Mouse (Mus musculus) liver, adult 2 months (tissue): ENCODE data around the gene Fbn1. TPM values are rescaled to one million over a fixed set of nuclear protein-coding genes. Genes with fewer than 3 reads are reported as not detected.

Experiments
- DNase-seq: peaks from one replicate; pipeline ENCODE4 v3.0.0-alpha.2; 2011; ENCODE audit warnings: low read depth, low spot score; ENCODE audit errors: extremely low read depth
- H3K27ac ChIP-seq: fragments of 200-500 bp; replicated peaks from 2 replicates; pipeline ENCODE4 v1.5.1; 2012; ENCODE audit warnings: low read depth, mild to moderate bottlenecking, control low read depth, inconsistent platforms, low read length; ENCODE audit not compliant: insufficient read depth
- H3K27me3 ChIP-seq: fragments of 200-500 bp; 2 replicates; pipeline ENCODE4 v1.6.1; 2012; ENCODE audit warnings: mild to moderate bottlenecking, moderate library complexity, low read length, inconsistent platforms; ENCODE audit not compliant: control insufficient read depth, insufficient read depth
- H3K36me3 ChIP-seq: fragments of 200-500 bp; 2 replicates; pipeline ENCODE4 v1.6.1; 2012; ENCODE audit warnings: low read length, inconsistent platforms; ENCODE audit not compliant: control insufficient read depth, insufficient read depth
- H3K4me1 ChIP-seq: fragments of 200-500 bp; 2 replicates; pipeline ENCODE4 v1.6.1; 2011; ENCODE audit warnings: low read length; ENCODE audit not compliant: control insufficient read depth, insufficient read depth
- H3K4me3 ChIP-seq: fragments of 200-500 bp; 2 replicates; pipeline ENCODE4 v1.5.1; 2011; ENCODE audit warnings: low read depth, mild to moderate bottlenecking, control low read depth, low read length, moderate library complexity; ENCODE audit not compliant: insufficient read depth
- H3K79me2 ChIP-seq: fragments of 200-500 bp; 2 replicates; pipeline ENCODE4 v1.6.1; 2012; ENCODE audit warnings: inconsistent platforms, mild to moderate bottlenecking, low read length, moderate library complexity; ENCODE audit not compliant: control insufficient read depth, insufficient read depth
- H3K9ac ChIP-seq: fragments of 200-500 bp; 2 replicates; pipeline ENCODE4 v1.6.1; 2012; ENCODE audit warnings: low read depth, mild to moderate bottlenecking, control low read depth, inconsistent platforms, low read length
- CTCF ChIP-seq: fragments of 200-500 bp; IDR thresholded peaks from 2 replicates; pipeline ENCODE4 v1.5.1; 2011; ENCODE audit warnings: low read depth, low read length, control low read depth
- POLR2A ChIP-seq: fragments of 200-500 bp; IDR thresholded peaks from 2 replicates; pipeline ENCODE4 v1.6.1; 2011; ENCODE audit warnings: low read length, control low read depth; ENCODE audit not compliant: insufficient read depth; ENCODE audit errors: extremely low read depth
- WGBS: fragments of 180-500 bp; shearing (Covaris S2); methylation state at CpG from one replicate; pipeline ENCODE4 v1.1.7; 2018; 5-methylcytosine and 5-hydroxymethylcytosine counted together
- polyA plus RNA-seq: library from polyadenylated mRNA; depleted of rRNA; stranded (reverse); fragments of >200 nt; gene quantifications from 2 replicates; pipeline ENCODE4 v1.2.3, GENCODE M21; 2012
- total RNA-seq: library from RNA; depleted of rRNA; stranded (reverse); fragments of >200 nt; gene quantifications from 2 replicates; pipeline ENCODE4 v1.2.3, GENCODE M21; 2014

Gene Fbn1
- total and polyA plus RNA-seq, 2 experiments: 0.84 to 2.6 TPM

- H3K36me3 ChIP-seq: no peaks in the 10 kb centered on the region
- DNase-seq: no peak
- WGBS: 67% methylated on average over 12 of the region's 12 CpGs
These were observed 7.7 kb upstream of the Fbn1 start for GRCm38 (mm10) chr2:125515291-125516057.

GRCm38 (mm10) chr2:125514391-125514790 is 6.6 kb upstream of the Fbn1 start:
- DNase-seq: no peak
- Histone ChIP-seq H3K9ac (no peak overlapping the region), H3K79me2 (no peaks in the 10 kb centered on the region), H3K4me3 (no peak overlapping the region), H3K27ac (no peak overlapping the region), H3K36me3 (no peaks in the 10 kb centered on the region), H3K4me1 (no peaks in the 10 kb centered on the region), H3K27me3 (no peaks in the 10 kb centered on the region)
- no peak for TF ChIP-seq POLR2A
- no peak for TF ChIP-seq CTCF
- 87% methylated on average over 3 of the region's 3 CpGs for WGBS

More at GRCm38 (mm10) chr2:125515291-125516057, 7.7 kb upstream of the Fbn1 start:
- H3K9ac ChIP-seq: no peak overlapping the region
- no peak overlapping the region for H3K27ac ChIP-seq
- H3K4me1 ChIP-seq: no peaks in the 10 kb centered on the region
- H3K79me2 ChIP-seq: no peaks in the 10 kb centered on the region
- H3K4me3 ChIP-seq: no peak overlapping the region
- H3K27me3 ChIP-seq: no peaks in the 10 kb centered on the region
- TF ChIP-seq CTCF (no peak), POLR2A (no peak)

GRCm38 (mm10) chr2:125512544-125512943 is 4.8 kb upstream of the Fbn1 start:
- Histone ChIP-seq H3K27ac (no peak overlapping the region), H3K27me3 (no peaks in the 10 kb centered on the region), H3K36me3 (no peaks in the 10 kb centered on the region), H3K4me1 (no peaks in the 10 kb centered on the region), H3K4me3 (no peak overlapping the region), H3K79me2 (no peaks in the 10 kb centered on the region), H3K9ac (no peak overlapping the region)
- TF ChIP-seq POLR2A (no peak), CTCF (no peak)
- 85% methylated on average over 4 of the region's 4 CpGs for WGBS
- no peak for DNase-seq

- H3K27me3 ChIP-seq: no peaks in the 10 kb centered on the region
- WGBS: 73% methylated on average over 4 of the region's 4 CpGs
- H3K4me1 ChIP-seq: no peaks in the 10 kb centered on the region
- H3K9ac ChIP-seq: no peak overlapping the region
- no peaks in the 10 kb centered on the region for H3K79me2 ChIP-seq
- no peaks in the 10 kb centered on the region for H3K36me3 ChIP-seq
- no peak for DNase-seq
- no peak overlapping the region for H3K4me3 ChIP-seq
- H3K27ac ChIP-seq: no peak overlapping the region
- TF ChIP-seq POLR2A (no peak), CTCF (no peak)
These were observed 4.1 kb upstream of the Fbn1 start for GRCm38 (mm10) chr2:125511898-125512297.

- no peaks in the 10 kb centered on the region for H3K79me2 ChIP-seq
- no peak for DNase-seq
- H3K36me3 ChIP-seq: no peaks in the 10 kb centered on the region
- no peak overlapping the region for H3K4me3 ChIP-seq
- H3K9ac ChIP-seq: no peak overlapping the region
- 80% methylated on average over 2 of the region's 2 CpGs for WGBS
- peaks cover 4% of the 10 kb centered on the region; the same call in 1 of the 2 replicates for H3K27me3 ChIP-seq
- H3K27ac ChIP-seq: no peak overlapping the region
- no peaks in the 10 kb centered on the region for H3K4me1 ChIP-seq
- TF ChIP-seq CTCF (no peak), POLR2A (no peak)
These were observed 3.0 kb upstream of the Fbn1 start for GRCm38 (mm10) chr2:125510752-125511151.

GRCm38 (mm10) chr2:125508381-125508780 is 588 bp upstream of the Fbn1 start:
- TF ChIP-seq POLR2A (no peak), CTCF (no peak)
- 79% methylated on average over 5 of the region's 5 CpGs for WGBS
- no peak overlapping the region for H3K9ac ChIP-seq
- H3K36me3 ChIP-seq: no peaks in the 10 kb centered on the region
- peaks cover 5% of the 10 kb centered on the region; the same call in 1 of the 2 replicates for H3K27me3 ChIP-seq
- no peak for DNase-seq
- H3K79me2 ChIP-seq: no peaks in the 10 kb centered on the region
- no peaks in the 10 kb centered on the region for H3K4me1 ChIP-seq
- H3K4me3 ChIP-seq: no peak overlapping the region
- no peak overlapping the region for H3K27ac ChIP-seq
